Mouse (Mus musculus) T-helper 1 cell (primary cell): Measurements from ENCODE around the gene Fmo5.

Experiments used
- in situ Hi-C: fragments of 300-600 bp; cut with MboI, MseI; formaldehyde crosslinking; loops from one replicate; pipeline ENCODE4 v1.15.1; 2025; ENCODE audit warnings: high pct_unique_total_duplicates

Fmo5 gene

DNA sequence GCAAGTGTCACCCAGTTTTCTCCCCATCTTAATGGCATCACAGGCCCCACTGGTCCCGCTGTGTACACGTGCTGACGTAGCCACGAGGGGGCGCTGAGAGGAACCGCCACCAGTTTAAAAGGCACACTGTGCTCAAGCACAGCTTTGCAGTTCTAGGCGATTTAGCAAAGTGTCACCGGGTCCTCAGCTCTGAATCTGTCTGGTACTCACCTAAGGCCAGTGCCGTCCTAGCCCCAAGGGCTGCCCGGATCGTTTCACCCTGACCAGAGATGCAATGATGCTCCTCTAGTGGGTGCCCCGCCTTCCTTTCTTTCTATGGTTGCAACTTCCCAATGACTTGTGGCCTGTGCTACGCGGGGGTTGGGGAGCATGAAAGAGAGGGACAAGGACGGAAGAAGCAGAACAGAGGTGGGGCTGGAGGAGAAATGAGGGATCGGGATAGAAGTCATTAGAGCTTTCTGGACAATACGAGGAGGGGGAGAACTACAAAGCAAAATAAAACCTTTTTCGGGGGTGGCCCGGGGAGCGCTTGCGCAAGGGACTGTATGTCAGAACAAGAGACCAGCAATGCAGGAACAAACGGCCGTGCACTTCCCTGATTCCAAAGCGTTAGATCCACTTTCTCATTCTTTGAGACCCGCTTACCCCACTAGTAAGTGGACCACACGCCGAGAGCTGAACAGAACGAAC lies 52.2 kb downstream of the Fmo5 start:
- in situ Hi-C loops = loop anchor here (5.0 kb wide), 2 partner anchors 87 to 202 kb away; no protein-coding TSS in a partner anchor

- in situ Hi-C loops = loop anchor here (5.0 kb wide), 2 partner anchors 86 to 201 kb away; no protein-coding TSS in a partner anchor
Measured at GRCm38 (mm10) chr3:97681321-97682158, 52.9 kb downstream of the Fmo5 start.

GRCm38 (mm10) chr3:97682159-97682502 lies 53.5 kb downstream of the Fmo5 start:
- in situ Hi-C loops = loop anchor here (5.0 kb wide), 2 partner anchors 85 to 200 kb away; no protein-coding TSS in a partner anchor

DNA sequence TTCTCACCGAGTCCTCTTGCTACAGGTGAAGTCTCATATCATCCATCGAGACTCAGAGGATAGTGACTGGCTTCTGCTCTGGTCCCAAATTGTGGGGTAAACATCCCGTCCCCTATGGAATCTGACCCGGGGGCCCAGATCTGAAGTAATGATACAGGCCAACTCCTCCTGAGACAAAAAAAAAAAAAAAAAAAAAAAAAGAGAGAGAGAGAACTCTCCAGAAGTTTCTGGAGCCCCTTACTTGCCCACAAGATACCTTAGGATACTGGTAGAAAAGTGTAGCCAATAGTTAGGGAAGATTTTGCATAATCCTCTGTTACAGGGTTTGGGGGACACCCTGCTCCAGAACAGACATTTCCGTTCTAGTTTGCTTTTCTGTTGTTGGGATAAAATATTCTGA lies 54.0 kb downstream of the Fmo5 start:
- in situ Hi-C loops = loop anchor here (5.0 kb wide), 2 partner anchors 85 to 200 kb away; no protein-coding TSS in a partner anchor

GRCm38 (mm10) chr3:97683560-97684195 lies 55.1 kb downstream of the Fmo5 start:
- in situ Hi-C loops = loop anchor here (5.0 kb wide), 2 partner anchors 84 to 199 kb away; no protein-coding TSS in a partner anchor

GRCm38 (mm10) chr3:97686372-97687117 lies 57.9 kb downstream of the Fmo5 start:
- in situ Hi-C loops = no loop called here

DNA sequence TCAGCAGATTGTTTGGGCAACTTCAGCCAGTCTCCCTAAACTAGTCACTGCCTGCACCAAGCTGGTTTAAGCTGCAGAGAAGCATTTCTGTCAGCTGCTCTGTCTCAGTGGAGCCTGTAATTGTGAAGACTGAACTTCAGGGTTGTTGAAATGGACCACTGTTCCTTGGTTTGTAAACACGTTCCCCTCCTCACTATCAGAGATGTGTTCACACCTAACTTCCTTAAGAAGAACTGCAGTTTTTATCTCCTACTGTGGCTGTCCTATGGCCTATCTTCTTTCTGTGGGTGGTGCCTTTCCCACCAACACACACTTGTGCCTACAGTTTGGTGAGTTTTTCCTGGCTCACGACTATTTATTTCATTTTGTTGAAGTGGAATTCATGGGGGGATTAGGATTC lies 60.7 kb downstream of the Fmo5 start:
- in situ Hi-C loops = no loop called here

DNA sequence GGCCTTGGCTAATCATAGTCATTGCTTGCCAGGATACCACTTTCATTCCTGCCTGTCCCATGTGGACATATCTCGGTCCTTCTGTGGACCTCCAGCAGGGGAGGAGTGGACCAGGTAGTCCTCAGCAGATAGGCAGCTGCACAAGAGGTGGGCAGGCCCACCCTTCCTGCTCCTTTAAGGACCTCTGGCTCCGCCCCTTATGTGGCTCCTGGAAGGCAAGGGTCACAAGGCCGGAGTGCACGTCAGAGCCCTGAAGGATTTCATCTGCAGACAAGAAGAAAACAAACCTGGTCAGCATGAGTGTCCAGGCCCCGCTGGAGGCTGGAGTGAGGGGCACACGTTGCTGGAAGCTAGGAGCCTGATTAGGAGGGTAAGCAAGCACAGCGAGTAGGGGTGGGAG lies 62.0 kb downstream of the Fmo5 start:
- in situ Hi-C loops = no loop called here

DNA sequence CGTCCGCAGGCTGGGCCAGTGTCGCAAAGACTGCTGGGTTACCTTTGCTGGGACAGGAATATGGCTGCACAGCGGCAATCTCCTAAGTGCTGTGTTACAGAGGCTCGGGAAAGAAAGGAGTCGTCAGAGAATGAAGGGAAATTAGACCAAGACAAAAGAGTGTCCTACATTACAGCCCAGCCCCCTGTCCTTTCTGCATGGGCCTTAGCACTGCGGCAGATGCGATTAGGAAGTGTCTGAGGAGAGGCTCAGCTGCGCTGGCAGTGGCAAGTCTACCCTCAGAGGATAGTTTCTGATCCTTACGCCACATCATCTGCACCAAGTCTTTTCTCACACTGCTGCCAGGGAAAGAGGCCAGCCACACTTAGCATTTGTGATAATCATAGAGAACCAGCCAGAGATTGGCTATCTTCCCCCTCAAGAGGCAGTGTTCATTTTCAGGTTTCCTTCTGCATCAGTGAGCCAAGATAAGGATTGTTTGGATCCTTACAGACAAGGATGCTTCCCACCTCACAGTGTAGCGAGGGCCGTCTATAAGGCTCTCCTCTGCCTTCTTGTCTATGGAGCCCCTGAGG lies 62.9 kb downstream of the Fmo5 start:
- in situ Hi-C loops = no loop called here

DNA sequence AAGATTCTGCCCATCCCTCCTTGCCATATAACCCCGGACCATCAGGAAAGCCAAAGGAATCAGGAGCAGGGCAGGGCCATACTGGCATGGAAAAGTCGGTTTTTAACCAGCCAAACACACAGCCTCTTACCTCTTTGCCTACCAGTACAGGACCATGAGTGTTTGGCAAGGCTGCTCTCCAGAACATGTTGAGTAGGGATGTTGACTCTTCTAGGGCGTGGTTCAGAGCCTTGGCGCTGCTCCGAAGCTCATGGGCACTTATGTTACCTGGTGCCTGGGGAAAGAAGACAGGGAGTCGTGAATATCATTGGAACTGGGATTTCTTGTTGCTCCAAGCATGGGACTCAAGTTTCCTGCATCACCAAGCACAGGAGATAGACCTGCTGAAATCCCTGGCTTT lies 65.2 kb downstream of the Fmo5 start:
- in situ Hi-C loops = no loop called here

- in situ Hi-C loops = no loop called here
Measured at GRCm38 (mm10) chr3:97696866-97697265, 68.3 kb downstream of the Fmo5 start.

GRCm38 (mm10) chr3:97697291-97697690 lies 68.7 kb downstream of the Fmo5 start:
- in situ Hi-C loops = no loop called here

DNA sequence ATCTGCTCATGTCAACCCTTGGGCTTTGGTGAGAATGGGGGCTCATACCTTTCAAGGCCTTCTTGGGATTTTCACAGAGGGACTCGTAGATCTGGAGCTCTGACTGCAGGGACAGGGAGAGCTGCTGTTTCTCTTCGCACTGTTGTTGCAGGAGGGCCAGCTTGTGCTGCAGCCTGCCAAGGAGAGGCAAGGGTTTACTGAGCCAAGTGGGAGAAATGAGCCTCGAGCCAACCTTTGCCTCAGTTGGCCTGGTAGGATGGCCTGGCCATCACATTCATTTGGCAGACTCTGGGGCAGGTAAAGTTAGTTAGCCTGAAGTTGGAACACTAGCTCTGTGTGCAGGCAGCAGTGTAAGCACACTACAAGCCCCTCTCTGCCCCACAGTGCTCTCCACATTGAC lies 70.5 kb downstream of the Fmo5 start:
- in situ Hi-C loops = no loop called here

DNA sequence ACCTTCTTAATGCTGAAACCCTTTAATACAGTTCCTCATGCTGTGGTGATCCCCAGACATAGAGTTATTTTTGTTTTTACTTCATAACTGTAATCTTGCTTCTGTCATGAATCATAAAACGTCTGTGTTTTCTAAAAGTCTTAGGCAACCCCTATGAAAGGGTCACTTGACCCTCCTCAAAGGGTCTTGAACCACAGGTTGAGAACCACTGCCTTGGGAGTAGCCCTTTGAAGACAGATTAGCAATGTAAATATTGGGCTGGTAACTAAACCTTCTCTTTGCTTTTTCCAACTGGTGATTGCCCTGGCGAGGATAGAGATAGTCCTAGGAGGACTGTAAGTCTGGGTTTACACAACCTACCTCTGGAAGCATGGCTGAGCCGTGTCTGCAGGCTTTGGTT lies 72.6 kb downstream of the Fmo5 start:
- in situ Hi-C loops = no loop called here

DNA sequence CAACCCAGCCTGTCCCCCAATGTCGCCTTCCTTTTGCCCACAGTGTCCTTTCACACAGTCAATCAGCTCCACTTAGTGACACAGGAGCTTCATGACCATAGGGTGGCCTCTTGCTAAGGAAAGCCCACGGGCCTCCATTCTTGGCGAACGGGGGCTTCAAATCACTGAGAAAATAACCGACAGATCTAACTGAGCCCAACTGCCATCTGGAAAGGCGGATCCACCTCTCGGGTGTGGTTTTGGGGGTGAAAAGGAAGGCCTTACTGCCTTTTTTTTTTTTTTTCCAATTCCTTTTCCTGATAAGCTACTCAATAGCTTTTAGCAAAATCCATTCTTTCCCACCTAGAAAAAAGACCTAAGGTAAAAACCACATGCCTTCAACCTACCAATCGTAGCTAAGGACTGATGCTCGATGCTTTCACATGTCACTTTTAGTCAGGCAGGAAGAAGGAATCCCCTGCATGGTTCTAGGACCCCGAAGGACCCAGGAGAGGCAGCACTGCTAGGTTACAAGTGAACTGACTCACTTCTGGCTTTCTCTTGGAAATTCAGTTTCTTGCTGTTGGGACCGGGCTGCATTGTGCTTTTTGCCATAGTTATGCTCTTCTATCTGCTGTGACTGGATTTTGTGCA lies 74.0 kb downstream of the Fmo5 start:
- in situ Hi-C loops = no loop called here
